Mouse (Mus musculus) brown adipose tissue, adult 24 weeks (tissue): ENCODE measurements around the gene Gm11111. TPM values are rescaled to one million over a fixed set of nuclear protein-coding genes. Genes with fewer than 3 reads are reported as not detected.
"Not testable (repeated sequence)": the region's sequence is repeated elsewhere in the genome, so short reads cannot be mapped to it uniquely, and the experiment has no call there.

Experiments used
- H3K27ac ChIP-seq: fragments of 200-500 bp; replicated peaks from 2 replicates; pipeline ENCODE4 v1.5.1; 2012; ENCODE audit warnings: low read depth, mild to moderate bottlenecking, low read length
- H3K4me1 ChIP-seq: fragments of 200-500 bp; 2 replicates; pipeline ENCODE4 v1.6.1; 2012; ENCODE audit warnings: low read length, mixed read lengths; ENCODE audit not compliant: control insufficient read depth, insufficient read depth, insufficient read length
- H3K4me3 ChIP-seq: fragments of 200-500 bp; 2 replicates; pipeline ENCODE4 v1.5.1; 2012; ENCODE audit warnings: low read depth, mild to moderate bottlenecking, low read length, moderate library complexity; ENCODE audit not compliant: insufficient read depth
- polyA plus RNA-seq: library from polyadenylated mRNA; stranded (reverse); fragments of >200 nt; gene quantifications from 2 replicates; pipeline ENCODE4 v1.2.4, GENCODE M21; 2012; ENCODE audit not compliant: missing spikeins, insufficient read depth, insufficient read length

Gene Gm11111
- polyA plus RNA-seq, 1 experiment: not detected

DNA sequence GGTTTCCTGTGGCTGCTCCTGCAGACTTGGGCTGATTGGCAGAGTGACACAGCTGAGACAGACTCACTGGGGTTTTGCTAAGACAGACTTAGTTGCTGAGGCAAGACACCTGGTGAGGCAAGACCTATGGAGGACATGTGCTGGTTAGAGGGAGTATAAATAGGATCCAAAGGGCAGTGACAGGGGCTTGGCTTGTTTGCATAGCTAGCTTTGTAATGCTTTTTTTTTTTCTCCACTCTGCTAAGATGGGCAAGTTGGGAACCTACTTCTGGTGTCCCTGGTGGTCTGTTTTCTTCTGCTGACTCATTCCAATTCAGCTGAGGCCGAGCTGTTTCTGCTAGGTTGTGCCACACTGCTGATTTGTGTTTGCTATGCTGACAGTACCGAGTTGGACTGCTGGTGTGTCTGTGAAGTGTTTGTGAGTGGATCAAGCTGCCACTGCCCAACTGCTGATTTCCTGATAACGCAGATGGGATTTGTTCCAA is 16.6 kb downstream of the Gm11111 start:
- no peak overlapping the region for H3K4me3 ChIP-seq
- H3K27ac ChIP-seq: no peak overlapping the region
- H3K4me1 ChIP-seq: no peaks in the 10 kb centered on the region

DNA sequence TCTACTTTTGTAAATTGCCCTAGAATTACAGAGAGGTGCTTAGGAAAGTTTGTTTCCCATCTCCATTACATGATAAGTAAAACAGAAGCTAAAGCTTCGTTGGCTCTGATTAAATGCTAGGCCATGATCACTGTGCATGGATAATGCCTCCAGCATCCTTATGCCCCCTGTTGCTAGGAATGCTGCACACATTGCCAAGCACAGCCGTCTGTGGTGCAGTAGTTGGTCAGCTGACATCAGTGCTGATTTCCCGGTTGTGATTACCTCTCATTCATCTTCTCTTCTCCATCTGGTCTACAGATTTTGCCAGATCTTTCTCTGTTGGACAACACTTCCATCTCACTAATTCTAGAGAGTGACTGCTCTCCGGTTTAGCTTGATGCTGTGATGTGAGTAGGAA is 19.9 kb downstream of the Gm11111 start:
- Histone ChIP-seq H3K4me3 (no peak overlapping the region), H3K27ac (no peak overlapping the region), H3K4me1 (no peaks in the 10 kb centered on the region)

DNA sequence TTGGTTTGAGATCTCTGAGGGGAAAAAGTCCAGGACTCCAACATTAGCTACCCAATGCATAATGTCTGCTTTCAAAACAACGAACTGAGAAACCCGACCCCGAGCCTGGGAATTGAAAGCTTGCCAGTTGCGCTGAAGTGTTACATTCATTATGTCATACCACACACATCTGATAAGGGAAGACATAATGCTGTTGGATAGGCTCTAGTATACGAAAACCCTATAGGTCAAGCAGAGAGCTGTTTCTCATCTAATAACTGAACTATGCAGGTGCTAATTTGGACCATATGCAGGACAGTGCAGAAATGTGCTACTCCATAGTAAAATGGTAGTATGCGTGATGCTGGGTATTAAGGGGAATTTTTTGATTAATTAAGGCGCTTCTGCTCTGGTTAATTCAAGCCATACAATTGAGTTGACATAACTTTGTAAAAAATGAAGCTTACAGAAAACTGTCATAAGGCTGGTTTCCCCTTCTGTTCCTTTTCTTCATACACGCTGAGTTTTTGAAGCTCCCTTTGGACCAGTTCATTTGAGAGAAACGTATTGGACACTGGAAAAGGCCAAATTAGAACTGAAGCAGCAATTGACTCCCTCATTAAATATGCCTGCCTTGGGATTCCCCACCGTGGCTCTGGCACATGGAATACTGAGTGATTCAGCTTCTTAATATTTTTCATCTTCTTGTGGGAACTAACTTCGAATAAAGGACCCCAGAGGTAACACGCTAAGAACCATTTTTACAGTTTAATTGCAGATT is 22.4 kb downstream of the Gm11111 start:
- Histone ChIP-seq H3K4me1 (no peaks in the 10 kb centered on the region), H3K4me3 (no peak overlapping the region), H3K27ac (no peak overlapping the region)

DNA sequence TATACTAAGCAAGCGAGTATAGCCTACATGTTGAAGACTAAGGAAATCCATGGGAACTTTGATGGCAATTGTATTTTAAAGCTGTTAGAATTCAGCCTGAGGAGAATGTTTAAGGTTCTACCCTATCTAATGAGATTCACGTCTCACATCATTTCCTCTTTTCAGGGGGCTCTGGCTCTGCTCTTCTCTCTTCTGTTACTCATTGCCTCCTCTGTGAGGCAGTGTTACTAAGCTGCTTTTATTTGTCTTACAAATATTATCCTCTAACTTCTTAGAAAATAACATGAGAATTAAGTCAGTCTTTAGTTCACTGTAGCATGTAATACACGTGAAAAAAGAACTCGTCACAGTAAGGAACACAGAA is 23.0 kb downstream of the Gm11111 start:
- H3K4me1 ChIP-seq: no peaks in the 10 kb centered on the region
- H3K4me3 ChIP-seq: no peak overlapping the region
- no peak overlapping the region for H3K27ac ChIP-seq

DNA sequence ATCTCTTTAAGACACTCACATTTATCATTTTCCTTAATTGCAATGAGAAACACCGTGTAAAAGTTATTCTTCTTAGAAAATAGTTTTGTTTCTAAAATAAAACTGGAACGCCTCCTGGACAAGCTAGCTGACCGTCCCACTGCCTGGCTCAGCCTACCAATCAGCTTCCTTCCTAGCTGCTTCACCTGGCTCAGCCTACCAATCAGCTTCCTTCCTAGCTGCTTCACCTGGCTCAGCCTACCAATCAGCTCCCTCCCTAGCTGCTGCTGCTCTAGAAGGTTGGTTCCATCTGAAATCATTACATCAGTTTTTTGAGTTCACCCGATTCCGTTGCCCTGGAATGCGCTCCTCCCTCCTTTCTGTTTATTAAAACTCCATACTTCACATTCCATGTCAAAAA is 24.0 kb downstream of the Gm11111 start:
- H3K4me1 ChIP-seq, H3K4me3 ChIP-seq, H3K27ac ChIP-seq: not testable (repeated sequence)

DNA sequence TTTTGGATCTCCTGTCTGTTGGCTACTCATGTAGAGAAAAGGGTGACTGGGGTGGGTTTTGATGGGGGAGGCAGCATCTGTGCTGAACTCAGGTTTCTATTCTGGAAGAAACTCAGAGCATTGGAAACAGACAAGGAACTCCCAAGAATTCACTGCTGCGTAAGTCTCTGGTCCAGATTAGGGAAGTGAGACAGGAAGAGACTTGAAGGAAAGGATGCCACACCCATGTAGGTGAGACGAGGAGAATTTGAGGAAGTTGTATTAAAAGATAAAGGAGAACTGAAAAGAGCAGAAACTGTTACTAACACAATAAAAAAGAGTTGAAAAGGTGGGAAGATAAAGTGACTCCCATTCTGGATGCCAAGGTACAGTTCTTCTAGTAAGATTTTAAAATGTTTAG is 25.9 kb downstream of the Gm11111 start:
- Histone ChIP-seq H3K27ac (no peak overlapping the region), H3K4me1 (no peaks in the 10 kb centered on the region), H3K4me3 (no peak overlapping the region)

DNA sequence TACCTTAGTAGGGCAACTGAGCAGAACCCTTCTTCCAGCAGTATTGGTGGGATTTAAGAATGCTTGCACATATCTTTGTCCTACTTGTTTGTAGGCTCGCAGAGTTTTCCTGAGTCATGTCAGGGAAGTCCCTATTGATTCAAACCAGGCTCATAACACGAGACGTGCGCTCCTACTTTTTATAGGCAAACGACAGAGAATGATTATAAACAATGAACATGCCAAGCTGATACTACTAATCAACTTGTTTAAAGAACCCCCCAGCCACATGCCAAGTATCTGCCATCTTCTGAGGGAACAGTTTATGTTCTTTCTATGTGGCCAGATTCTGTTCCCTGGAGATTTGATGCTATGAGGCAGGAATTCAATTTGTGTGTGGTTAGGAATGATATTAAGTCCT is 28.3 kb downstream of the Gm11111 start:
- H3K4me1 ChIP-seq: no peaks in the 10 kb centered on the region
- H3K4me3 ChIP-seq: no peak overlapping the region
- H3K27ac ChIP-seq: no peak overlapping the region

DNA sequence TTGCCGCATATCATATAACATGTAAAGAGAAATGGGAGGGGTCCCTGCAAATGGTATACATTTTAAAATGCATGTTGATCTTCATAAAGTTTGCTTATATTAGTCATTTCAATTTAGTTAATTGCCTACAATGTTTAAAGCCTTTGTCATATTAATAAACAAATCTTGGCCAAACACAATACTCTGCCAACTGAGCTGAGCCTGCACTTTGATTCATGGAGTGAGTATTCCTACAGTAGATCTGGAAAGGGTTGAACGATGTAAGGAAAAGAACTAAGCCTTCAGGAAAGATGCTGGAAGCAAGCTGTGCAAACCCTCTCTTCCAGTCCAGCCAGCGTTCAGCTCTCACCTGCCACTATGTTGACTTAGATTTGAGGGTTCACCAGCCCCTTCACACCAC is 29.6 kb downstream of the Gm11111 start:
- Histone ChIP-seq H3K27ac (no peak overlapping the region), H3K4me3 (no peak overlapping the region), H3K4me1 (no peaks in the 10 kb centered on the region)

DNA sequence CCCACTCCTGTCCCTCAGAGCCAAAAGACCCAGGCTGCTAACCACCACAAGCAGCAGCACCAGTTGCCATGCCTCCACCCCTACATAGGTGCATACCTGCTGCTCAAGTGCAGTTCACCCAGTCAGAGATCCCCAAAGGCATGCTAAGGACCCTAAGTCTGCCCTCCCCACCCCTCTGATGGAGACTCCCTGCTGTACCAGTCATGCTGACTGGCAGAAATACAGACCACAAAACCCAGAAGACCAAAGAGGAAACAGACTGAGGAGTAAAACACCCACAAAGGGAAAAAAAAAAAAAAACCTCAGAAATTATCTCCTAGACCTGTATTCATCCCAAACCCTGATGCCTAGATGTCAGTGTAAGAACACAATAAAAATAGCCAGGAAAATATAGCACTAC is 33.4 kb downstream of the Gm11111 start:
- H3K27ac ChIP-seq: no peak overlapping the region
- no peaks in the 10 kb centered on the region for H3K4me1 ChIP-seq
- H3K4me3 ChIP-seq: no peak overlapping the region

Other genes starting within 250 kb of the Gm11111 start
- gene Cfap299, start 223.4 kb upstream of the Gm11111 start, polyA plus RNA-seq: not detected in 2 replicates